Mouse (Mus musculus) small intestine, adult 10 weeks (tissue): ENCODE results near the gene Zfy2. TPM values are rescaled to one million over a fixed set of nuclear protein-coding genes. Genes with fewer than 3 reads are reported as not detected.

Source experiments
- polyA plus RNA-seq: library from polyadenylated mRNA; stranded (reverse); fragments of 350-450 nt; fragmentation: Illumina TruSeq; extraction: RNeasy Lipid Tissue Mini Kit (QIAGEN cat#74804); gene quantifications from one replicate; pipeline ENCODE4 v1.2.3, GENCODE M21; 2014; ENCODE audit warnings: low replicate concordance

The Zfy2 gene
- polyA plus RNA-seq: not detected

GRCm38 (mm10) chrY:2170309-2170708 lies at the start of gene Zfy2:
Zfy2 (minus strand) TSS chrY:2170409.

